Mouse (Mus musculus) hindbrain, embryonic 14.5 days (tissue): ENCODE results near the gene Fam222a. TPM values are rescaled to one million over a fixed set of nuclear protein-coding genes. Genes with fewer than 3 reads are reported as not detected.

Source experiments
- ATAC-seq: fragments of 200-750 bp; cut with Nextera tagmentation; 2 replicates; pipeline ENCODE4 v1.8.0; 2017; ENCODE audit warnings: moderate number of reproducible peaks, mild to moderate bottlenecking, moderate TSS enrichment, moderate library complexity; ENCODE audit not compliant: low FRiP score
- DNase-seq: peaks from one replicate; pipeline ENCODE4 v3.0.0-alpha.2; 2015; ENCODE audit warnings: low spot score
- H3K27ac ChIP-seq: fragments of 300-500 bp; sonication (generic); 2 replicates; pipeline ENCODE4 v1.5.1; 2014; ENCODE audit warnings: mild to moderate bottlenecking, moderate library complexity
- H3K27me3 ChIP-seq: fragments of 300-500 bp; sonication (generic); 2 replicates; pipeline ENCODE4 v1.6.1; 2014; ENCODE audit warnings: mild to moderate bottlenecking, low read length, mixed read lengths; ENCODE audit not compliant: control insufficient read depth, insufficient read depth
- H3K36me3 ChIP-seq: fragments of 300-500 bp; sonication (generic); replicated peaks from 2 replicates; pipeline ENCODE4 v1.6.1; 2014; ENCODE audit not compliant: control insufficient read depth, insufficient read depth
- H3K4me1 ChIP-seq: fragments of 300-500 bp; sonication (generic); replicated peaks from 2 replicates; pipeline ENCODE4 v1.6.1; 2014; ENCODE audit warnings: antibody characterized with exemption, low read length, mixed read lengths; ENCODE audit not compliant: control insufficient read depth, insufficient read depth
- H3K4me2 ChIP-seq: fragments of 300-500 bp; sonication (generic); replicated peaks from 2 replicates; pipeline ENCODE4 v1.6.1; 2014; ENCODE audit warnings: mild to moderate bottlenecking, moderate library complexity
- H3K4me3 ChIP-seq: fragments of 300-500 bp; sonication (generic); replicated peaks from 2 replicates; pipeline ENCODE4 v1.5.1; 2014; ENCODE audit warnings: mild to moderate bottlenecking, low read length
- H3K9ac ChIP-seq: fragments of 300-500 bp; sonication (generic); 2 replicates; pipeline ENCODE4 v1.6.1; 2014
- H3K9me3 ChIP-seq: fragments of 300-500 bp; sonication (generic); 2 replicates; pipeline ENCODE4 v1.6.1; 2016; ENCODE audit warnings: low read length; ENCODE audit not compliant: control insufficient read depth
- WGBS: fragments of 180-500 bp; shearing (Covaris S2); extraction: QIAGEN DNeasy Blood & Tissue Kit; methylation state at CpG from one replicate; pipeline ENCODE4 v1.1.7; 2014; 5-methylcytosine and 5-hydroxymethylcytosine counted together
- polyA plus RNA-seq: library from polyadenylated mRNA; unstranded; fragments of >200 nt; fragmentation: Nextera tagmentation; extraction: Ambion mirVana; gene quantifications from 2 replicates; pipeline ENCODE4 v1.2.1, GENCODE M21; 2014

The Fam222a gene
- polyA plus RNA-seq, 1 experiment from 2014 or later, result 6.6 TPM

GRCm38 (mm10) chr5:114567075-114567517, 720 bp upstream of the Fam222a start:
- Histone ChIP-seq H3K27me3 (no peaks in the 10 kb centered on the region; the same call in 1 of the 2 replicates), H3K4me2 (peak overlapping the region; percentile 89), H3K9ac (peak overlapping the region; percentile 72), H3K27ac (peak overlapping the region; percentile 90), H3K4me3 (peak overlapping the region; percentile 82), H3K36me3 (no peaks in the 10 kb centered on the region), H3K4me1 (peaks cover 36% of the 10 kb centered on the region), H3K9me3 (0 out of 2 replicates have a peak, but pooled peaks cover 7% of the 10 kb centered on the region)
- peak; percentile 97 for DNase-seq
- ATAC-seq, result peak; percentile 91
- WGBS, result under 1% methylated on average over 50 of the region's 52 CpGs

- no peaks in the 10 kb centered on the region for H3K36me3 ChIP-seq
- H3K4me1 ChIP-seq, result peaks cover 53% of the 10 kb centered on the region
- 17% methylated on average over 5 of the region's 5 CpGs for WGBS
- peak overlapping the region; percentile 82 for H3K4me3 ChIP-seq
- ATAC-seq, result no peak
- H3K27me3 ChIP-seq, result no peaks in the 10 kb centered on the region; the same call in 1 of the 2 replicates
- H3K4me2 ChIP-seq, result peak overlapping the region; percentile 89
- 0 out of 2 replicates have a peak, but pooled peaks cover under 1% of the 10 kb centered on the region for H3K9me3 ChIP-seq
- H3K27ac ChIP-seq, result no peak overlapping the region
- H3K9ac ChIP-seq, result peak overlapping the region; percentile 72
- no peak for DNase-seq
These were observed 1.0 kb downstream of the Fam222a start for GRCm38 (mm10) chr5:114568818-114569217.

GRCm38 (mm10) chr5:114569918-114570670, 2.3 kb downstream of the Fam222a start:
- DNase-seq, result no peak
- 14% methylated on average over 11 of the region's 16 CpGs for WGBS
- Histone ChIP-seq H3K4me1 (peaks cover 63% of the 10 kb centered on the region), H3K4me3 (peak overlapping the region; percentile 82), H3K27me3 (no peaks in the 10 kb centered on the region; the same call in 1 of the 2 replicates), H3K9ac (peak overlapping the region; percentile 76), H3K36me3 (no peaks in the 10 kb centered on the region), H3K27ac (peak overlapping the region; percentile 88; the same call in 1 of the 2 replicates), H3K4me2 (peak overlapping the region; percentile 89), H3K9me3 (no peaks in the 10 kb centered on the region)
- no peak for ATAC-seq

- Histone ChIP-seq H3K9ac (peak overlapping the region; percentile 76), H3K4me1 (peaks cover 71% of the 10 kb centered on the region), H3K9me3 (no peaks in the 10 kb centered on the region), H3K4me3 (peak overlapping the region; percentile 47), H3K27me3 (no peaks in the 10 kb centered on the region), H3K36me3 (no peaks in the 10 kb centered on the region), H3K4me2 (peak overlapping the region; percentile 89), H3K27ac (peak overlapping the region; percentile 88)
- DNase-seq, result no peak
- no peak for ATAC-seq
- 2% methylated on average over 14 of the region's 14 CpGs for WGBS
These were observed 3.1 kb downstream of the Fam222a start for GRCm38 (mm10) chr5:114570791-114571450.

- Histone ChIP-seq H3K36me3 (no peaks in the 10 kb centered on the region), H3K4me3 (peak overlapping the region; percentile 47), H3K27me3 (no peaks in the 10 kb centered on the region), H3K9me3 (no peaks in the 10 kb centered on the region), H3K4me2 (peak overlapping the region; percentile 89), H3K4me1 (peaks cover 77% of the 10 kb centered on the region), H3K9ac (peak overlapping the region; percentile 76), H3K27ac (peak overlapping the region; percentile 88)
- under 1% methylated on average over 39 of the region's 39 CpGs for WGBS
- peak; percentile 62 for DNase-seq
- ATAC-seq, result peak; percentile 9; the same call in 1 of the 2 replicates
These were observed 3.7 kb downstream of the Fam222a start for GRCm38 (mm10) chr5:114571451-114572030.

GRCm38 (mm10) chr5:114572997-114573396, 5.2 kb downstream of the Fam222a start:
- peaks cover 87% of the 10 kb centered on the region for H3K4me1 ChIP-seq
- H3K27me3 ChIP-seq, result no peaks in the 10 kb centered on the region
- WGBS, result 13% methylated on average over 2 of the region's 2 CpGs
- no peak for DNase-seq
- peak overlapping the region; percentile 76; the same call in 1 of the 2 replicates for H3K9ac ChIP-seq
- no peak overlapping the region for H3K27ac ChIP-seq
- H3K9me3 ChIP-seq, result no peaks in the 10 kb centered on the region
- no peak for ATAC-seq
- H3K4me2 ChIP-seq, result peak overlapping the region; percentile 89
- no peaks in the 10 kb centered on the region for H3K36me3 ChIP-seq
- H3K4me3 ChIP-seq, result no peak overlapping the region

GRCm38 (mm10) chr5:114573920-114574628, 6.3 kb downstream of the Fam222a start:
- 58% methylated on average over 12 of the region's 12 CpGs for WGBS
- 0 out of 2 replicates have a peak overlapping the region, but pooled peaks have one; percentile 89 for H3K4me2 ChIP-seq
- H3K9ac ChIP-seq, result 0 out of 2 replicates have a peak overlapping the region, but pooled peaks have one; percentile 6
- H3K36me3 ChIP-seq, result no peaks in the 10 kb centered on the region
- DNase-seq, result no peak
- no peak for ATAC-seq
- H3K4me3 ChIP-seq, result no peak overlapping the region
- no peaks in the 10 kb centered on the region for H3K9me3 ChIP-seq
- H3K27ac ChIP-seq, result no peak overlapping the region
- H3K4me1 ChIP-seq, result peaks cover 83% of the 10 kb centered on the region
- no peaks in the 10 kb centered on the region for H3K27me3 ChIP-seq

GRCm38 (mm10) chr5:114575010-114575409, 7.2 kb downstream of the Fam222a start:
- H3K4me2 ChIP-seq, result peak overlapping the region; percentile 37
- H3K36me3 ChIP-seq, result no peaks in the 10 kb centered on the region
- ATAC-seq (no peak), DNase-seq (no peak)
- H3K4me3 ChIP-seq, result no peak overlapping the region
- 26% methylated on average over 11 of the region's 11 CpGs for WGBS
- H3K4me1 ChIP-seq, result peaks cover 75% of the 10 kb centered on the region
- no peaks in the 10 kb centered on the region for H3K27me3 ChIP-seq
- H3K9me3 ChIP-seq, result no peaks in the 10 kb centered on the region
- peak overlapping the region; percentile 14 for H3K9ac ChIP-seq
- H3K27ac ChIP-seq, result peak overlapping the region; percentile 43; the same call in 1 of the 2 replicates
